Mouse (Mus musculus): ENCODE measurements around the gene Pabpn1l.
A peak's percentile ranks its signal among the peaks of the same experiment; 100 is the strongest.

Gene Pabpn1l

GRCm38 (mm10) chr8:122622727-122623126 is at the start of gene Pabpn1l:
Gene Pabpn1l (minus strand): TSS chr8:122622739.
- DNase-seq (ENCODE audit: inconsistent ontology term), result no peak

- no peak for DNase-seq (ENCODE audit: inconsistent ontology term)
Measured at GRCm38 (mm10) chr8:122671894-122672293, 49.4 kb upstream of the Pabpn1l start.

GRCm38 (mm10) chr8:122670718-122671117 is 48.2 kb upstream of the Pabpn1l start:
- no peak for DNase-seq (ENCODE audit: inconsistent ontology term)

- DNase-seq (ENCODE audit: inconsistent ontology term), result no peak
Measured at GRCm38 (mm10) chr8:122670001-122670400, 47.5 kb upstream of the Pabpn1l start.

- no peak for DNase-seq (ENCODE audit: inconsistent ontology term)
Measured at GRCm38 (mm10) chr8:122669370-122669769, 46.8 kb upstream of the Pabpn1l start.

- DNase-seq (ENCODE audit: inconsistent ontology term), result no peak
Measured at GRCm38 (mm10) chr8:122667854-122668253, 45.3 kb upstream of the Pabpn1l start.

- no peak for DNase-seq (ENCODE audit: inconsistent ontology term)
Measured at GRCm38 (mm10) chr8:122666827-122667226, 44.3 kb upstream of the Pabpn1l start.

- DNase-seq (ENCODE audit: inconsistent ontology term), result peak; percentile 46
Measured at GRCm38 (mm10) chr8:122666338-122666764, 43.8 kb upstream of the Pabpn1l start.

GRCm38 (mm10) chr8:122665667-122666316 is 43.3 kb upstream of the Pabpn1l start:
- DNase-seq (ENCODE audit: inconsistent ontology term), result peak; percentile 69

GRCm38 (mm10) chr8:122665221-122665620 is 42.7 kb upstream of the Pabpn1l start:
- DNase-seq (ENCODE audit: inconsistent ontology term), result no peak

GRCm38 (mm10) chr8:122663670-122664069 is 41.1 kb upstream of the Pabpn1l start:
- DNase-seq (ENCODE audit: inconsistent ontology term), result no peak

GRCm38 (mm10) chr8:122663106-122663505 is 40.6 kb upstream of the Pabpn1l start:
- DNase-seq (ENCODE audit: inconsistent ontology term), result no peak

GRCm38 (mm10) chr8:122661894-122662293 is 39.4 kb upstream of the Pabpn1l start:
- no peak for DNase-seq (ENCODE audit: inconsistent ontology term)

- peak; percentile 53 for DNase-seq (ENCODE audit: inconsistent ontology term)
Measured at GRCm38 (mm10) chr8:122661138-122661537, 38.6 kb upstream of the Pabpn1l start.

GRCm38 (mm10) chr8:122660022-122660421 is 37.5 kb upstream of the Pabpn1l start:
- DNase-seq (ENCODE audit: inconsistent ontology term), result no peak

- no peak for DNase-seq (ENCODE audit: inconsistent ontology term)
Measured at GRCm38 (mm10) chr8:122658807-122659160, 36.2 kb upstream of the Pabpn1l start.

- no peak for DNase-seq (ENCODE audit: inconsistent ontology term)
Measured at GRCm38 (mm10) chr8:122658149-122658806, 35.7 kb upstream of the Pabpn1l start.

GRCm38 (mm10) chr8:122656056-122656999 is 33.8 kb upstream of the Pabpn1l start:
- DNase-seq (ENCODE audit: inconsistent ontology term), result no peak

GRCm38 (mm10) chr8:122654768-122655167 is 32.2 kb upstream of the Pabpn1l start:
- no peak for DNase-seq (ENCODE audit: inconsistent ontology term)

GRCm38 (mm10) chr8:122652643-122653042 is 30.1 kb upstream of the Pabpn1l start:
- DNase-seq (ENCODE audit: inconsistent ontology term), result no peak

- no peak for DNase-seq (ENCODE audit: inconsistent ontology term)
Measured at GRCm38 (mm10) chr8:122651326-122651921, 28.9 kb upstream of the Pabpn1l start.

All from Muller cell, postnatal 12 days (primary cell).